Mouse (Mus musculus): ENCODE measurements around the gene Pygb.

DNA sequence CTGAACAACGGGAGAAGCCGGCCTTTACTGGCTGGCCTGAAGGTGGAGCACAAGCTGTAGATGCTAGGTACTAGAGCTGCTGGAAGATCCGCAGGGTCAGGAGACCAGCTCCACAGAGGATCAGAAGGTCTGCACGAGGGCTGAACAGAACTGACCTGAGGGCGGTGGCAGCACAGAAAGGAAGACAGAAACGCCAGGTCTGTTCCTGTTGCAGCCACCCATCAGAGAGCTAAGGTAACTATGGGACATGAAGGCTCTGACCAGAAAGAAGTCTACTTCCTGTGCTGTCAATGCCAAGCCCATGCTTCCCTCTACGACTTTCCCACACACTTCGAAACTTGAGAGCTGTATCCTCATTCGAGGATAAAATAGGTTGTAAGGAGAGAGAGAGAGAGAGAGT is 64.7 kb downstream of the Pygb start:
- TF ChIP-seq GATA1 (IDR thresholded peaks at IDR 0.05; ENCODE audit: low read length), result no peak
- no peak for TF ChIP-seq TAL1 (IDR thresholded peaks at IDR 0.05; ENCODE audit: low read length)
